Mouse (Mus musculus): ENCODE measurements around the gene Prss8.
"Not testable (repeated sequence)": the region's sequence is repeated elsewhere in the genome, so short reads cannot be mapped to it uniquely, and the experiment has no call there.

The Prss8 gene

GRCm38 (mm10) chr7:127929923-127930322 is at the start of gene Prss8:
TSS of gene Prss8 (minus strand) at chr7:127930104.
- peak; percentile 40 for DNase-seq (ENCODE audit: low spot score)

- no peak for DNase-seq (ENCODE audit: low spot score)
Observed at GRCm38 (mm10) chr7:127978856-127979255, 49.0 kb upstream of the Prss8 start.

- no peak for DNase-seq (ENCODE audit: low spot score)
Observed at GRCm38 (mm10) chr7:127974413-127974930, 44.6 kb upstream of the Prss8 start.

GRCm38 (mm10) chr7:127967922-127968828 is 38.3 kb upstream of the Prss8 start:
- peak; percentile 57 for DNase-seq (ENCODE audit: low spot score)

GRCm38 (mm10) chr7:127967004-127967921 is 37.4 kb upstream of the Prss8 start, which contains the start of gene Fus:
TSS of gene Fus (plus strand) at chr7:127967457.
- peak; percentile 84 for DNase-seq (ENCODE audit: low spot score)

GRCm38 (mm10) chr7:127966371-127966918 is 36.5 kb upstream of the Prss8 start:
- no peak for DNase-seq (ENCODE audit: low spot score)

- DNase-seq (ENCODE audit: low spot score), result no peak
Observed at GRCm38 (mm10) chr7:127959364-127959763, 29.5 kb upstream of the Prss8 start.

GRCm38 (mm10) chr7:127952864-127953581 is 23.1 kb upstream of the Prss8 start:
- DNase-seq (ENCODE audit: low spot score), result no peak

GRCm38 (mm10) chr7:127946470-127947023 is 16.6 kb upstream of the Prss8 start, which contains the start of gene Prss36:
TSS of gene Prss36 (minus strand) at chr7:127946725.
- no peak for DNase-seq (ENCODE audit: low spot score)

- no peak for DNase-seq (ENCODE audit: low spot score)
Observed at GRCm38 (mm10) chr7:127944614-127945013, 14.7 kb upstream of the Prss8 start.

GRCm38 (mm10) chr7:127942097-127942496 is 12.2 kb upstream of the Prss8 start:
- DNase-seq (ENCODE audit: low spot score), result not testable (repeated sequence)

GRCm38 (mm10) chr7:127936216-127936884 is 6.4 kb upstream of the Prss8 start:
- no peak for DNase-seq (ENCODE audit: low spot score)

- no peak for DNase-seq (ENCODE audit: low spot score)
Observed at GRCm38 (mm10) chr7:127935748-127936159, 5.8 kb upstream of the Prss8 start.

GRCm38 (mm10) chr7:127935028-127935722 is 5.3 kb upstream of the Prss8 start:
- DNase-seq (ENCODE audit: low spot score), result peak; percentile 94

- DNase-seq (ENCODE audit: low spot score), result no peak
Observed at GRCm38 (mm10) chr7:127934075-127934474, 4.2 kb upstream of the Prss8 start.

- no peak for DNase-seq (ENCODE audit: low spot score)
Observed at GRCm38 (mm10) chr7:127932273-127933031, 2.5 kb upstream of the Prss8 start.

- DNase-seq (ENCODE audit: low spot score), result peak; percentile 28
Observed at GRCm38 (mm10) chr7:127931351-127932135, 1.6 kb upstream of the Prss8 start.

GRCm38 (mm10) chr7:127930636-127931035 is 732 bp upstream of the Prss8 start:
- no peak for DNase-seq (ENCODE audit: low spot score)
